Mouse (Mus musculus): ENCODE measurements around the gene Snta1. TPM values are rescaled to one million over a fixed set of nuclear protein-coding genes. Genes with fewer than 3 reads are reported as not detected.

The Snta1 gene
- 100 to 1,000 TPM in 1 of 2 experiments, 10 to 100 TPM in 1; 82.6 to 106 TPM for total RNA-seq (2021)

DNA sequence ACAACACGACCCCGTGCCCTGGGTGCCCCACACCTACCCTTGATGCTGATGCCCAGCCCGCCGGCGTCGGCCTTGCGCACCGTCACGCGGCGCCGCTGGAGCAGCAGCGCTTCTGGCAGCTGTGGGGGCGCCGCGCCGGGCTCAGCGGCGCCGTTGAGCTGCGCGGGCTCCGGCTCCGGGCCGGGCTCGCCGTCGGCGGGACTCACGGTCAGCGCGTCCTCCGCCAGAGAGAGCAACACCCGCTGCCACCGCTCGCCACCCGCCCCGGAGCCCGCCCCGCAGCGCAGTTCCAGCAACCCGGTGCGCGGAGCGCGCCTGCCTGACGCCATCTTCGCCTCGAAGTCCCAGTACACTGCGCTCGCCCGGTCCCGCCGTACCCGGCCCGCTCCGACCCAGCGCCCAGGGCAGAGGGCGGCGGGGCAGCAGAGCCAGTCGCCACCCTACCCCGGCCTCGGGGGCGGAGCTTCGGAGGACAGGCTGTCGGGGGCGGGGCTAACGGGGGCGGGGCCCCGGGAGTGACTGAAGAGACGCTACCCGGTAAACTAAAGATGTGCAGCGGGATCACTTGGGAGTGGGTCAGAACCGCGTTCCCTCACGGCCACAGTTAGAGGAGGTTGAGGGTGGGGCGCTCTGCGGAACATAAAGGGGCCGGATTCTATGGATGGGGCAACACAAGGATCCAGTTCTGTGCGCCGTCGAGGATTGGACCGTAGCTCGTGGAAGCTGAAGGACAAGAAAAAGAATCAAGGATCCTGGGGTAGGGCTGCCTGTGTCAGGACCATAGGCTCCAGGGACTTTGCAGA lies at the start of gene Snta1:
Snta1 (minus strand) TSS at position 457 of the 803 bp plus-strand sequence.
- intact Hi-C loops (cut with DNase I), result loop anchor here (2.0 kb wide), 1 partner anchor 33 kb away; no protein-coding TSS in a partner anchor
- peak; percentile 91 to 92 for DNase-seq

DNA sequence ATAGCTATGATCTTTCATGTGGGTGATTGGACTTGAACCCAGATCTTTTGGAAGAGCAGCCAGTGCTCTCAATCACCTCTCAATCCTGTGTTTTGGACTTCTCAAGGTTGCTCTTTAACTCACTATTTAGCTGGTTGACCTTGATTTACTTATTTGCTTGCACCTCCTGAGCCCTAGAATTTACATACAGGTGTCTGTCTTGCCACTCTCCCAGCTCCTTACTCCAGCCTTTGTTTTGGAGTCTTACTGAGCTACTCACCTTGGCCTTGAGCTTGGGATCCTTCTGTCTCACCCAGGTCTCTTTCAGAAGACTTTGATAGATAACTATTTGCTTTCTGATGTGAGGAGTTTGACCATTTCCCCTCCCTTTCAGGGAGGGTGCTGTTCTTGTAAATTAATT lies 48.7 kb upstream of the Snta1 start:
- intact Hi-C loops (cut with DNase I), result no loop called here
- DNase-seq, result no peak

DNA sequence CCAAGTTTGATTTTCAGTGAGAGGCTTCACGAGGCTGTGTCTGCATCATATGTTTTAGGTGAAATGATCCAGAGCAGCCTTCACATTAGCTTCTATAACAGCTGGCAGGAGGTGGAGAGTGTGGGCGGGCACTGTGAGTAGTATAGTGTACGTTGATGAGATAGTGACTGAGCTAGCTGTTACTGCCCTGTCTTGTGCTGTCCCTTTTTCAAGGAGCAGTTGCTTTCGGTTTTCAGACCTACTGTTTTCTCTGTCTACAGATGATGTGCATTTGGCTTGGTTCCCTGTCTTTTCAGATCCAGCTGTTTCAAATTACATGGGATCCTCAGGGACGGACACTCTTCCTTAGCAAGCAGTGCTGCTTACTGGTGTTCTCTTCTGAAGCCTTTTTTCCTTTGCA lies 47.9 kb upstream of the Snta1 start:
- intact Hi-C loops (cut with DNase I), result no loop called here
- DNase-seq, result peak; percentile 77 to 78

DNA sequence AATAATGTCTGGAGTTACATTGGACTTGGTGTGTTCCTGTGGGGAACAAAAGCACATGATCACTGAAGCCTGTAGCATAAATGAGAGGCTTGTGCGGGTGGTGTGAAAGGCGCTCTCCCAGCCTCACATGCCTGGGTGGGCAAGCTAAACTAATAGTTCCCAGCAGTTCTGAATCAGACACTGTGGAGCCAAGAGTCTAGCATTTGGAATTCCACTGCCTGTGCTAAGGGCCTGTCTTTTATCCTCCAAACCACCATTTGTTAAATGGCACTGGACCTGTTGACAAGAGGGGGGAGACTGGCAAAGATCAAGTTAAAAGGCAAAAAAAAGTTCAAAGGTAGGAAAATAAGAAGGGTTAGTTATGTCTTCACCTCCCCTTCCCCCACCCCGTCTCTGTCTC lies 46.7 kb upstream of the Snta1 start:
- intact Hi-C loops (cut with DNase I), result no loop called here
- peak in 1 of 2 experiments; percentile 20 for DNase-seq

DNA sequence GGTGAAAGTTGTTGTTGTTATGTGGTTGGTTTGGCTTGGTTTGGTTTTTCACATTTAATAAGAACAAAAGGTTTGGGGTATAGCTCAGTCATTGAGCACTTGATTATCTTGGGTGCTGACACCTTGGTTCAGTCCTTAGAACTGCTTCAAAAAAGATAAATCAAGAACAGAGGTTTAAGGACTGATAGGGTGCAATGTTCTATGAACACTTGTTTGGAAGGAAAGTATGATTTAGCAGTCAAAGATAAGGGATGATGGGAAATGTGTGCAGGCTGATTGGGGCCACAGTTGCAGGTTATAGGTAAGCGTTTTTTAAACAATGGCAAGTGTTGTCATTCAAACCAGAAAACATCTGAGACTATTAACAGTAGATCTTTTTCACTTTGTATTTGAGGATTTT lies 46.2 kb upstream of the Snta1 start:
- intact Hi-C loops (cut with DNase I), result no loop called here
- no peak for DNase-seq

DNA sequence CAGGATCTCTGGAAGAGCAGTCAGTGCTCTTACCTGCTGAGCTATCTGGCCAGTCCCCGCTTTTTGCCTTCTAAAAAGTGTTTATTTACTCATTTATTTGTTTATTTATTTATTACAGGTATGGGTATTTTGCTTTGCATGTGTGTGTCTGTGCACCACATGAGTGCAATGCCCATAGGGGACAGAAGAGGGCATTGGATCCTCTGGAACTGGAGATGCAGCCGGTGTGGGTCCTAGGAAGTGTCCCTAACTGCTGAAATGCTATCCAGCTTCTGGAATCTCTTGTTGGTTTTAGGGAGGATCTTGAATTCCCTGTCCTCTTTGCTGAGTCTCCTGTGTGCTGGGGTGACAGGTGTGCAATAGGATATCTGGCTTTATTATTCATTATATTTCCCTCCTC lies 45.1 kb upstream of the Snta1 start:
- intact Hi-C loops (cut with DNase I), result no loop called here

DNA sequence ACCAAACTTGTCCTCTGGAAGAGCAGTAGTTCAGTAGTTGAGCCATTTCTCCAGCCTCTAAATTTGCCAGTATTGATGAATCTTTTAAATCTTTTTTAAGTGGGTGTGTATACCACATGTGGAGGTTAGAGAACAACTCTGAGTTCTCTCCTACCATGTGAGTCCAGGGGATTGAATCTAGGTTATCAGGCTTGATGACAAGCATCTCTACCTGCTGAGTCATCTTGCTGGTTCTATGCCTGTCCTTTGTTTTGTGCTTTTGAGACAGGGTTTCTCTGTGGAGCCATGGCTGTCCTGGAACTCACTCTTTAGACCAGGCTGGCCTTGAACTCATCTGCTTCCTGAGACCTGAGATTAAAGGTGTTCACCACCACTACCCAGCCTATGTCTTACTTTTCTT lies 40.7 kb upstream of the Snta1 start:
- intact Hi-C loops (cut with DNase I), result no loop called here
- no peak for DNase-seq

More for the DNA sequence above, 45.1 kb upstream of the Snta1 start:
- no peak for DNase-seq

DNA sequence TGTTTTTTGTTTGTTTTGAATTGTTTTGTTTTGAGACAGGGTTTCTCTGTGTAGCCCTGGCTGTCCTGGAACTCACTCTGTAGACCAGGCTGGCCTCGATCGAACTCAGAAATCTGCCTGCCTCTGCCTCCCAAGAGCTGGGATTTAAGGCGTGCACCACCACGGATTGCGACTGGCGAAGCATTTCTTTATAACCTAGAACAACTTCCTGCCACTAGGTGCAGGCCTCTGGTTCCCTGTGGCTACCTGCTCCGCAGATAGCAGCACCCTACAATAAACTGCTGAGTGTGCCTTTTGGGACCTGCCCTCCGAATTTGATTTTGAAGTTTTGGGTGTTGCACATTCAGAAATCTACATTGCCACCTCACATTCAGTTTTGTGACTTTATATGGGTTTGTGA lies 39.9 kb upstream of the Snta1 start:
- no peak for DNase-seq
- intact Hi-C loops (cut with DNase I), result no loop called here

DNA sequence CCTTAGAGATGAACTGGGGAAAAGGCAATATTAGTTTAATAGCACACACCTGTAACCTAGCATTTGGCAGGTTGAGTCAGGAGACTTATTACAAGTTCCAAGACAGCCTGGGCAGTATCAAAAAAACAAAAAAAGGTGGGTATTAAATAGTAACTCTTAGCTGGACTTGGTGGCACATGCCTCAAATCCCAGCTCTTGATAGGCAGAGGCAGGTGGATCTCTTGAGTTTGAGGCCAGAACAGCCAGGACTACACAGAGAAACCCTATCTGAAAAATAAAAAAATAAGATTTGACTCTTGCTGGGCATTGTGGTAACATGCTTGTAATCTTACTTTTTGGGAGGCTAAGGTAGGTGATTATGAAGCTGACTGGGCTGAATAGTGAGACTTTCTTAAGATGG lies 32.6 kb upstream of the Snta1 start:
- intact Hi-C loops (cut with DNase I), result no loop called here
- no peak for DNase-seq

DNA sequence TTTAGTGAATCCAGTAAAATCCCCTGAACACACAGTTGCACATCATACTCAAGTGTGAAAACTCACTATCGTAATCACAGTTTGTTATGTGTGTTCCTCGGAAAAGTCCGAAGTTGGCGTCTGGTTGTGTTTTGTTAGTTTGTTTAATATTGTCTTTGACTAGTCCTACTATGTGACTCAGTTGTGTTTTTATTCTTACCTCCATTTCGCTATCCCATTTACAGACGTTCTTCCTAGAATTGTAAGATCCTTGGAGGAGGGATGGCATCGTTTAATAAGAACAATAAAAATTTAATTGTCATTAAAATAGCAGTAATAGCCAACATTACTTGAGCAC lies 29.3 kb upstream of the Snta1 start:
- no peak for DNase-seq
- intact Hi-C loops (cut with DNase I), result no loop called here

DNA sequence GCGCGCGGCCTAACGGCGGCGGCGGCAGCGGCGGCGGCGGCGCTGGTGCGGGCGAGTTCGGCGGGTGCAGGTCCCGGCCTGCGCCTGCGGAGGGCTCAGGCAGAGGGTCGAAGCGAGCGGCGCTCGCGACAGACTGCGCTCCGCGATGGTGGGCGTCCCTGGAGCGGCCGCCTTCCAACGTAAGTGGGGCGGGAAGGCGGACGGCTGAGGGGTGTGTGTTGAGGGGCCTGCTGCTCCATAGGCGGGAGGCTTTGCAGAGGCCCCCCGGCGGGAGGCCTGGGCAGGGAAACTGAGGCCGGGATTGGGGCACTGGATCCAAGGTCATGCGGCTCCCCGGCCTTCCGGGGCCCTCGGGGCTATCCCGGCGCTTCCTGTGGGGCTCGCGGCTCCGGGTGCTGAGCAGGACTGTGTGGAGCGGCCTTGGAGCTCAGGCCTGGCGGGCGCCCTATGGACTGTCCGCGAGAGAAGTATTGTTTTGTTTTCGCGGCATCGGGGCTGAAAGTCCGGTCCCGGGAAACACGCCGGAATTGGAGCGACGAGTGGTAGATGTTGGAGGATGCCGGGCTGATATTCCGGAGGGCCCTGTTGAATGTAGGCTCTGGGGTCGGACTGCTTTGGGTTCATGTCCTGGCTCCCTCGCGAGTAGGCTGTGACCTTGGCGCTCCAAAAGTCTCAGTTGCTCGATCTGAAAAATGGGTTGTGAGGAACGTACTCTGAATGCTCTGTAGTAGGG lies 28.7 kb upstream of the Snta1 start, which contains the start of gene Cbfa2t2:
Cbfa2t2 (plus strand) TSS at position 24 of the 733 bp plus-strand sequence.
- intact Hi-C loops (cut with DNase I), result no loop called here
- DNase-seq, result peak; percentile 78 to 79

DNA sequence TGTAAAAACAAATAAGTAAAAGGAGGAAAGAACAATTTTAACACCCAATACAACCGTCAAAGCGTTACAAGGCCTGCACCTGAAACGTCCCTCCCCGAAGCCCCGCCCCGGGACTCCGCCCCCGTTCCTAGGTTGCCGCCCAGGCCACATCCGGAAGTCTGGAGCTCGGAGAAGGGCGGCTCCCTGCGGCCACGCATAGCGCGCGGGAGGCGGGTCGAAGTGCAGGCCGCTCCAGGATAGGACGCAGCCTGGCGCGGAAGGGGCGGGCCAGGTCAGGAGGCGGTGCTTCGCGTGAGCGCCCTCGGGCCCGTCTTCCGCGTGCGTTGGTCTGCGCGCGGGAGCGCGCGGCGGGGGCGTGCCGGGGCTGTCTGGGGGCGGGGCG lies 28.2 kb upstream of the Snta1 start:
- intact Hi-C loops (cut with DNase I), result no loop called here
- DNase-seq, result peak; percentile 98 to 99

DNA sequence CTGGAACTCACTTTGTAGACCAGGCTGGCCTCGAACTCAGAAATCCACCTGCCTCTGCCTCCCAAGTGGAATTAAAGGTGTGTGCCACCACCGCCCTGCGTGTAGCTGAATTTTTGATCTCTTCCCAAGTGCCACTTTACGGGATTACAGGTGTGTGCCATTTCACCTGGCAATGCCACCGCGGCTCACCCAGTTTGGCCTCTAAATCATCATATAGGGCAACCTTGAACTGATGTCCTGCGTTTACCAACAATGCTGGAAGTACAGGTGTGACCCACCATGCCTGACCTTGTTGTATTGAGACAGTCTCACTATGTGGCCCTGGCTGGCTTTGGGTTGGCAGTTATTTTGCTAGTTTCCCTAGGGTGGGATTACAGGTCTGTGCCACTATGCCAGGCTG lies 26.8 kb upstream of the Snta1 start:
- no peak for DNase-seq
- intact Hi-C loops (cut with DNase I), result no loop called here

DNA sequence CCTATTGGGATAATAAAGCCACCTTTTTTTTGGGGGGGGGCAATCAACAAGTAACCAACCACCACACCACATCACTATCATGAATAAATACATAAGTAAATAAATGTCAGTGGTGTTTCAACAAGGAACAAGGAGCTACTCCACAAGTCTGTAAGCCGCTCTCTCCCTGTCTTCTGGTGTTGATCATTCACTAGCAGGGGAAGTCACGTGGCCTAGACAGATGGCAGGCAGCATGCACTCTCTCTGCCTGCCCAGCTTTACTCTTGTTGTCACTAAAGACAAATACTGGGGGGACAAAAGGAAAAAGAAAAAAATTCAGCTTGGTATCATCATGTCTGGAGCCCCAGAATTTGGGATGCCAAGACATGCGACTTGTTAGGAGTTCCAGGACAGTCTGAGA lies 25.5 kb upstream of the Snta1 start:
- intact Hi-C loops (cut with DNase I), result no loop called here
- DNase-seq, result no peak

DNA sequence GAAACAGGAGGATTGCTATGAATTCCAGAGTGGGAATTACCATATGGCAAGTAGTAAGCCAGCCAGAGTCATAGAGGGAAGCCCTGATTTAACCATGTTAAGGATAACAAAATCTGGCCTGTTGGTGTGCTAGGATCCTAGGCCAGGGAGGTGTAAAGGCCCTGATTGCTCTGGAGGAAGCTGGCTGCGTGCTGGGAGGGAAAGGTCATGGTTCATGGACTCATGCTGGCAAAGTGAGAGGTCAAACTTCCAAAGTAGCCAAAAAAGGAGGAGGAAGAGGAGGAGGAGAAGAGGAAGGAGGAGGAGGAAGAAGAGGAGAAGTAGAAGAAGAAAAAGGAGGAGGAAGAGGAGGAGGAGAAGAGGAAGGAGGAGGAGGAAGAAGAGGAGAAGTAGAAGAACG lies 24.8 kb upstream of the Snta1 start:
- intact Hi-C loops (cut with DNase I), result no loop called here
- DNase-seq, result no peak

DNA sequence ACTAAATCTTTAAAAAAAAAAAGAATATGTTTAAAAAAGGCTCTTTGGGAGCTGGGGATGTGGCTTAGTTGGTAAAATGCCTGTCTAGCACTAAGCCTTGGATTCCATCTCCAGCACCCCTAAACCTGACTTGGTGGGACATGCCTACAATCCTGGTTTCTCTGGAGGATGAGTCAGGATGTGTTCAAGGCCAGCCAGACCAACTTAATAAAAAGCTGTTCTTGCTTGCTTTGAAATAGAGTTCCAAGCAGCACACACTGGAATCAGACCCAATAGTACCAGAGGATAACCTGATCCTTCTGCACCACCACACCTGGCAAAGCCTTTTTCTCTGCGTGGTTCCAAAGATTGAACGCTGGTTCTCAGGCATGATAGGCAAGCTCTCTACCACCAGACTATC lies 22.7 kb upstream of the Snta1 start:
- intact Hi-C loops (cut with DNase I), result no loop called here
- no peak for DNase-seq

DNA sequence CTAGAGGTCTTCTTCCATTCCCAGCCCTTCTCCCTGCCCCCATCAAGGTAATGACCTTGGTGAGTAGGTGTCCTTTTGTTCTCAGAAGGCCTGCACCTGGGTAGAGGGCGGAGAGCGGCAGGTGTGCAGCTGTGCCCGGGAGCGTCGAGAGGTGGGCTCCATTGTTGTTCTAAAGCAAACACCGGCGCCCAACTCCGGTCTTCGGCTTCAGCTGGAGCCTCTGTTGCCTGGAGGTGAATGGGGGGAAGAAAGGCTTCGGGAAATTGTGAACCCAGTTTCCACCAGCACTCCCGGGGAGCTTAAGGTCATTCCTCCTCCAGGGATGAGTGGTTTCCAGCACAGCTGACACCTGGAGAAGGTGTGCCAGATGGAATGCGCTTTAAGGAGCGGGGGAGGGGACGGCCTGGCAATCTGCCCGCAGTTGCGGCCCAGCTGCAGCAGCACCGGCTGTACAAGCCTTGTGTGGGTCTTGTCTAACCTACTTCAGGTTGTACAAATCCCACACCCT lies 20.0 kb upstream of the Snta1 start:
- no peak for DNase-seq
- intact Hi-C loops (cut with DNase I), result no loop called here

DNA sequence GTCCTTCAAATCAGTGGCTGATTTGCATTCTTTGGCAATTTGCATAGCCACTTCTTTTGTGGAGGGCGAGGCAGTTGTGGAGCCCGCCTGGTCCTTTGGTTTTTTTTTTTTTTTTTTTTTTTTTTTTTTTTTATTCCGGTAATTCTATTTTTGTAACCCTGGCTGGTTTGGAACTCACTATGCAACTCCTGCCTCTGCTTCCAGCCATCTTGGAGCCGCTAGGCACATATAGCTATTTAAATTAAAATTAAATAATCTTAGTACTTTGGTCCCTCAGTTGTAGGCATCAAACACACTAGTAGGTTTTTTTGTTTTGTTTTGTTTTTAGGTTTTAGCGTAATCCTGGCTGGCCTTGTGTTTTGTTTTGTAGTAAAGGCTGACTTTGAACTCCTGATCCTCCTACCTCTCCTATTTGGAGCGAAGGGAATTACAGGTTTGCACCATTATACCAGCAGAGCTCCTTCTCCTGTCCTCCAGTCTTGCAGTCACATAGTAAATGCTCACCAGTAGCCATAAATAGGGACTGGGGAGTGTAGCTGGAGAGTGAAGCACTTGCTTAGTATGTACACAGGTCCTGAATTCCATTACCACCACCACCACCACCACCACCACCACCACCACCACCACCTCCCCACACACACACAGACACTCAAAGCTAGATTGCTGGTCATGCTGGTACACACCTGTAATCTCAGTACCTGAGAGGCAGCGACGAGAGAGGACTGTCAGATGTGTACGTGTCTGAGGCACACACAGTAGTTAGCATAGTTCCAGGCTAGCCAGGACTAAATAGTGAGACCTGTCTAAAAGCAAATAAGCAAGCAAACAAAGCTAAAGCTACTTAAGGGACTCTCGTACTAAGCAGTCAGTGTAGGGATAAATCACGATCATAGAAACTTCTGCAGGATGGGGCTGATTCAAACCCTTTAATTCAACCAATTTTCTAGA lies 19.3 kb upstream of the Snta1 start:
- no peak for DNase-seq
- intact Hi-C loops (cut with DNase I), result no loop called here

DNA sequence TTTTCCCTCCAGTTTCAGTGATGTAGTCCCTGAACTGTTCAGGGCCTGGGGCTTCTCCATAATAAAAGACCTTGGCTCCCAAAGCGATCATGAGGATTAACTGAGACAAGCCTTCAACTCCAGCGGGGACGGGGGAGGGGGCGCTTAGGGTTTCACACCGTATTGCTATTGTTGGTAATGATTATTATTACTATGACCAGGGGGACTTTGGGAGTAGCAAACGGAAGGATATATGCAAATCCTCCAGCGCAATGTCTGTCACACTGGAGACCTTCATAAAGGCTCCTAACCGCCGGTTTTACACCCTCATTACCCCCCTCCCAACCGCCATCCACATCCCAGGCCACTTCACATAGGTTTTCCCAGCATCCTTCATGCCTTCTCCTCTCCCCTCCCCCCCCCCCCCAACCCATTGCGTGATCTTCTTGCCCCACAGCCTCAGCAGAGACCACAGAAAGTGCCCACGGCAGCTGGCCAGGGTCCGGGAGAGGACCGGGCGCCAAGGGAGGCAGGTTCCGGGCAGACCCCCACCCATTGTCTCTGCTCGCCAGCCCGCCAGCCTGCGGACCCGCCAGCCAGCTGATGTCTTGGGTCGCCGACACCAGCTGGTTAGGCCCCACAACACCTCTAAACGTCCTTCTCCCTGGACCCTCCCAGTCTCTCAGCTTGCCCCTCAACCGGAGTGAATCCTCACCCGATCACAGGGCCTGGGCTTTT lies 18.4 kb upstream of the Snta1 start:
- no peak for DNase-seq
- intact Hi-C loops (cut with DNase I), result no loop called here

DNA sequence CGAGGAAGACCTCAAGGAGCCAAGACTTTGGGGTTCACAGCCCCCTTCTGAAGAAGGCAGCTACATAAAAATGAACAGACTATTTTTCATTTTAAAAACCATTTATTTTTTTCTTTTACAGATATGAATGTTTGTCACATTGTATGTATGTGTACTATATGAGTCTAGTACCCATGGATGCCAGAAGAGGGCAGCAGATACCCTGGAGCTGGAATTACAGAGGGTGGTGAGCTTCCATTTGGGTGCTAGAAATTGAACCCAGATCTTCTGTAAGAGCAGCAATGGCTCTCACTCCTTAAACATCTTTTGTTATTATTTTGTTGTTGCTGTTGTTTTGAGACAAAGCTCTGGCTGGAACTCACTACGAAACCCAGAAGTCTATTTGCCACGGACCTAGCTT lies 17.6 kb upstream of the Snta1 start:
- DNase-seq, result no peak
- intact Hi-C loops (cut with DNase I), result no loop called here

All from heart, postnatal 10 days (tissue).